Mouse (Mus musculus): ENCODE measurements around the gene Asrgl1. TPM values are rescaled to one million over a fixed set of nuclear protein-coding genes. Genes with fewer than 3 reads are reported as not detected.
A peak's percentile ranks its signal among the peaks of the same experiment; 100 is the strongest.
"Not testable (repeated sequence)": the region's sequence is repeated elsewhere in the genome, so short reads cannot be mapped to it uniquely, and the experiment has no call there.

The Asrgl1 gene
- 15.6 and 18.4 TPM in 2 replicates for polyA plus RNA-seq (2016; fragmentation: Nextera tagmentation; extraction: Ambion mirVana)

GRCm38 (mm10) chr19:9135512-9136331, at the start of gene Asrgl1:
Asrgl1 (minus strand) TSS chr19:9135636.
- H3K4me1 ChIP-seq: peaks cover 14% of the 10 kb centered on the region
- no peaks in the 10 kb centered on the region for H3K9me3 ChIP-seq
- H3K4me3 ChIP-seq: peak within 1 kb of the TSS; percentile 83
- DNase-seq (ENCODE audit: low spot score): peak; percentile 95
- peaks cover 5% of the 10 kb centered on the region; the same call in 1 of the 2 replicates for H3K36me3 ChIP-seq (replicated peaks)
- peak within 1 kb of the TSS; percentile 87 for H3K27ac ChIP-seq (replicated peaks)
- WGBS: 11% methylated on average over 31 of the region's 31 CpGs
- H3K27me3 ChIP-seq (replicated peaks; ENCODE audit: low read depth, poor library complexity, severe bottlenecking): no peaks in the 10 kb centered on the region

GRCm38 (mm10) chr19:9146214-9146613, 10.8 kb upstream of the Asrgl1 start:
- DNase-seq (ENCODE audit: low spot score): no peak
- H3K27me3 ChIP-seq (replicated peaks; ENCODE audit: low read depth, poor library complexity, severe bottlenecking): no peaks in the 10 kb centered on the region
- 75% methylated on average over 4 of the region's 4 CpGs for WGBS
- H3K36me3 ChIP-seq (replicated peaks): no peaks in the 10 kb centered on the region
- H3K4me3 ChIP-seq: no peak overlapping the region
- H3K27ac ChIP-seq (replicated peaks): no peak overlapping the region
- no peaks in the 10 kb centered on the region for H3K4me1 ChIP-seq
- H3K9me3 ChIP-seq: no peaks in the 10 kb centered on the region

- DNase-seq (ENCODE audit: low spot score): no peak
- H3K27me3 ChIP-seq (replicated peaks; ENCODE audit: low read depth, poor library complexity, severe bottlenecking): no peaks in the 10 kb centered on the region
- no peaks in the 10 kb centered on the region for H3K36me3 ChIP-seq (replicated peaks)
- H3K4me1 ChIP-seq: no peaks in the 10 kb centered on the region
- no peak overlapping the region for H3K4me3 ChIP-seq
- no peak overlapping the region for H3K27ac ChIP-seq (replicated peaks)
- no peaks in the 10 kb centered on the region for H3K9me3 ChIP-seq
Measured at GRCm38 (mm10) chr19:9143639-9144125, 8.2 kb upstream of the Asrgl1 start.

- Histone ChIP-seq H3K36me3 (replicated peaks) (no peaks in the 10 kb centered on the region), H3K4me1 (no peaks in the 10 kb centered on the region), H3K27me3 (replicated peaks; ENCODE audit: low read depth, poor library complexity, severe bottlenecking) (no peaks in the 10 kb centered on the region), H3K27ac (replicated peaks) (no peak overlapping the region), H3K4me3 (no peak overlapping the region), H3K9me3 (no peaks in the 10 kb centered on the region)
- 88% methylated on average over 2 of the region's 2 CpGs for WGBS
- no peak for DNase-seq (ENCODE audit: low spot score)
Measured at GRCm38 (mm10) chr19:9143230-9143629, 7.8 kb upstream of the Asrgl1 start.

GRCm38 (mm10) chr19:9140361-9140760, 4.9 kb upstream of the Asrgl1 start:
- 78% methylated on average over 1 of the region's 1 CpGs for WGBS
- H3K4me3 ChIP-seq; DNase-seq (ENCODE audit: low spot score); H3K36me3 ChIP-seq (replicated peaks); H3K9me3 ChIP-seq; H3K4me1 ChIP-seq; H3K27ac ChIP-seq (replicated peaks); H3K27me3 ChIP-seq (replicated peaks; ENCODE audit: low read depth, poor library complexity, severe bottlenecking): not testable (repeated sequence)

- WGBS: 96% methylated on average over 1 of the region's 1 CpGs
- H3K9me3 ChIP-seq: no peaks in the 10 kb centered on the region
Measured at GRCm38 (mm10) chr19:9137159-9137558, 1.7 kb upstream of the Asrgl1 start.

GRCm38 (mm10) chr19:9134746-9135511, 507 bp downstream of the Asrgl1 start:
- Histone ChIP-seq H3K27ac (replicated peaks) (peak overlapping the region; percentile 87), H3K9me3 (no peaks in the 10 kb centered on the region), H3K4me3 (peak overlapping the region; percentile 83), H3K27me3 (replicated peaks; ENCODE audit: low read depth, poor library complexity, severe bottlenecking) (no peaks in the 10 kb centered on the region), H3K36me3 (replicated peaks) (peaks cover 5% of the 10 kb centered on the region; the same call in 1 of the 2 replicates), H3K4me1 (peaks cover 14% of the 10 kb centered on the region)
- DNase-seq (ENCODE audit: low spot score): peak; percentile 54
- WGBS: 2% methylated on average over 37 of the region's 37 CpGs

More at GRCm38 (mm10) chr19:9137159-9137558, 1.7 kb upstream of the Asrgl1 start:
- Histone ChIP-seq H3K27me3 (replicated peaks; ENCODE audit: low read depth, poor library complexity, severe bottlenecking) (no peaks in the 10 kb centered on the region), H3K4me3 (no peak overlapping the region), H3K27ac (replicated peaks) (no peak overlapping the region), H3K4me1 (peaks cover 14% of the 10 kb centered on the region), H3K36me3 (replicated peaks) (peaks cover 5% of the 10 kb centered on the region; the same call in 1 of the 2 replicates)
- no peak for DNase-seq (ENCODE audit: low spot score)

- no peaks in the 10 kb centered on the region for H3K27me3 ChIP-seq (replicated peaks; ENCODE audit: low read depth, poor library complexity, severe bottlenecking)
- peaks cover 21% of the 10 kb centered on the region for H3K36me3 ChIP-seq (replicated peaks)
- H3K27ac ChIP-seq (replicated peaks): no peak overlapping the region
- WGBS: 95% methylated on average over 1 of the region's 1 CpGs
- peaks cover 3% of the 10 kb centered on the region; the same call in 1 of the 2 replicates for H3K9me3 ChIP-seq
- no peak overlapping the region for H3K4me3 ChIP-seq
- no peak for DNase-seq (ENCODE audit: low spot score)
- H3K4me1 ChIP-seq: peaks cover 14% of the 10 kb centered on the region
Measured at GRCm38 (mm10) chr19:9129996-9130395, 5.4 kb downstream of the Asrgl1 start.

GRCm38 (mm10) chr19:9128499-9129194, 6.8 kb downstream of the Asrgl1 start:
- 94% methylated on average over 4 of the region's 4 CpGs for WGBS
- peaks cover 21% of the 10 kb centered on the region for H3K36me3 ChIP-seq (replicated peaks)
- no peak for DNase-seq (ENCODE audit: low spot score)

GRCm38 (mm10) chr19:9123986-9124385, 11.4 kb downstream of the Asrgl1 start:
- WGBS: 92% methylated on average over 2 of the region's 2 CpGs
- not testable (repeated sequence) for H3K27ac ChIP-seq (replicated peaks); H3K27me3 ChIP-seq (replicated peaks; ENCODE audit: low read depth, poor library complexity, severe bottlenecking); H3K9me3 ChIP-seq; DNase-seq (ENCODE audit: low spot score); H3K4me1 ChIP-seq; H3K4me3 ChIP-seq
- H3K36me3 ChIP-seq (replicated peaks): peaks cover 16% of the 10 kb centered on the region

More at GRCm38 (mm10) chr19:9128499-9129194, 6.8 kb downstream of the Asrgl1 start:
- Histone ChIP-seq H3K27ac (replicated peaks) (no peak overlapping the region), H3K4me3 (no peak overlapping the region), H3K4me1 (peaks cover 3% of the 10 kb centered on the region; the same call in 1 of the 2 replicates), H3K9me3 (peaks cover 3% of the 10 kb centered on the region; the same call in 1 of the 2 replicates), H3K27me3 (replicated peaks; ENCODE audit: low read depth, poor library complexity, severe bottlenecking) (no peaks in the 10 kb centered on the region)

- no peaks in the 10 kb centered on the region for H3K4me1 ChIP-seq
- no peak overlapping the region for H3K4me3 ChIP-seq
- peaks cover 3% of the 10 kb centered on the region; the same call in 1 of the 2 replicates for H3K9me3 ChIP-seq
- no peak overlapping the region for H3K27ac ChIP-seq (replicated peaks)
- H3K27me3 ChIP-seq (replicated peaks; ENCODE audit: low read depth, poor library complexity, severe bottlenecking): no peaks in the 10 kb centered on the region
- DNase-seq (ENCODE audit: low spot score): no peak
- H3K36me3 ChIP-seq (replicated peaks): peaks cover 11% of the 10 kb centered on the region
- 98% methylated on average over 1 of the region's 1 CpGs for WGBS
Measured at GRCm38 (mm10) chr19:9122390-9122789, 13.0 kb downstream of the Asrgl1 start.

Measured in embryonic facial prominence, embryonic 10.5 days (tissue).